Mouse (Mus musculus) T-helper 2 cell (primary cell): ENCODE results near the gene Tcf7.

Experiments used
- in situ Hi-C: fragments of 300-600 bp; cut with MboI, MseI; formaldehyde crosslinking; loops from one replicate; pipeline ENCODE4 v1.15.1; 2025; ENCODE audit warnings: high pct_unique_total_duplicates

Tcf7 gene

GRCm38 (mm10) chr11:52268104-52268835 lies 14.5 kb downstream of the Tcf7 start:
- in situ Hi-C loops, result no loop called here

- in situ Hi-C loops, result no loop called here
These were observed 15.5 kb downstream of the Tcf7 start for GRCm38 (mm10) chr11:52267271-52267670.

GRCm38 (mm10) chr11:52265616-52266307 lies 17.1 kb downstream of the Tcf7 start:
- in situ Hi-C loops, result no loop called here

GRCm38 (mm10) chr11:52264871-52265270 lies 17.9 kb downstream of the Tcf7 start:
- in situ Hi-C loops, result no loop called here

GRCm38 (mm10) chr11:52262338-52262737 lies 20.5 kb downstream of the Tcf7 start:
- in situ Hi-C loops, result no loop called here

- in situ Hi-C loops, result no loop called here
These were observed 20.9 kb downstream of the Tcf7 start for GRCm38 (mm10) chr11:52261937-52262336.

GRCm38 (mm10) chr11:52260878-52261277 lies 21.9 kb downstream of the Tcf7 start:
- in situ Hi-C loops, result no loop called here

- in situ Hi-C loops, result loop anchor here (5.0 kb wide), 1 partner anchor 89 kb away; no protein-coding TSS in a partner anchor
These were observed 24.1 kb downstream of the Tcf7 start for GRCm38 (mm10) chr11:52258711-52259110.

- in situ Hi-C loops, result loop anchor here (5.0 kb wide), 1 partner anchor 90 kb away; no protein-coding TSS in a partner anchor
These were observed 25.4 kb downstream of the Tcf7 start for GRCm38 (mm10) chr11:52257376-52257775.

- in situ Hi-C loops, result loop anchor here (5.0 kb wide), 1 partner anchor 92 kb away; no protein-coding TSS in a partner anchor
These were observed 27.7 kb downstream of the Tcf7 start for GRCm38 (mm10) chr11:52255077-52255476.

- in situ Hi-C loops, result no loop called here
These were observed 29.0 kb downstream of the Tcf7 start for GRCm38 (mm10) chr11:52253674-52254375.

- in situ Hi-C loops, result no loop called here
These were observed 30.1 kb downstream of the Tcf7 start for GRCm38 (mm10) chr11:52252692-52253091.

GRCm38 (mm10) chr11:52251770-52252169 lies 31.0 kb downstream of the Tcf7 start:
- in situ Hi-C loops, result no loop called here

GRCm38 (mm10) chr11:52249452-52249851 lies 33.4 kb downstream of the Tcf7 start:
- in situ Hi-C loops, result no loop called here

GRCm38 (mm10) chr11:52240898-52241542 lies 41.8 kb downstream of the Tcf7 start:
- in situ Hi-C loops, result no loop called here

GRCm38 (mm10) chr11:52234509-52234908 lies 48.3 kb downstream of the Tcf7 start:
- in situ Hi-C loops, result no loop called here

- in situ Hi-C loops, result no loop called here
These were observed 48.9 kb downstream of the Tcf7 start for GRCm38 (mm10) chr11:52233906-52234305.

- in situ Hi-C loops, result no loop called here
These were observed 49.7 kb downstream of the Tcf7 start for GRCm38 (mm10) chr11:52233043-52233653.

- in situ Hi-C loops, result no loop called here
These were observed 50.9 kb downstream of the Tcf7 start, which contains the start of gene Skp1a for GRCm38 (mm10) chr11:52231606-52232541. Gene Skp1a, plus strand, starts transcription at chr11:52231995.

GRCm38 (mm10) chr11:52230694-52231093 lies 52.1 kb downstream of the Tcf7 start:
- in situ Hi-C loops, result no loop called here
